Mouse (Mus musculus) left cerebral cortex, adult 18-20 months (tissue): ENCODE data around the gene Tssk6. TPM values are rescaled to one million over a fixed set of nuclear protein-coding genes. Genes with fewer than 3 reads are reported as not detected.
A peak's percentile ranks its signal among the peaks of the same experiment; 100 is the strongest.

Source experiments
- DNase-seq, 2 experiments: peaks; one replicate each; pipeline ENCODE4 v3.0.0; 2021 to 2022; ENCODE audit warnings: low spot score in 2 of 2, mixed read lengths in 1 of 2
- total RNA-seq, 2 experiments: library from RNA; stranded (reverse); gene quantifications; 2 replicates each; pipeline ENCODE4 v1.2.3; 2021

Gene Tssk6
- total RNA-seq, 2 experiments from 2014 or later = not detected

DNA sequence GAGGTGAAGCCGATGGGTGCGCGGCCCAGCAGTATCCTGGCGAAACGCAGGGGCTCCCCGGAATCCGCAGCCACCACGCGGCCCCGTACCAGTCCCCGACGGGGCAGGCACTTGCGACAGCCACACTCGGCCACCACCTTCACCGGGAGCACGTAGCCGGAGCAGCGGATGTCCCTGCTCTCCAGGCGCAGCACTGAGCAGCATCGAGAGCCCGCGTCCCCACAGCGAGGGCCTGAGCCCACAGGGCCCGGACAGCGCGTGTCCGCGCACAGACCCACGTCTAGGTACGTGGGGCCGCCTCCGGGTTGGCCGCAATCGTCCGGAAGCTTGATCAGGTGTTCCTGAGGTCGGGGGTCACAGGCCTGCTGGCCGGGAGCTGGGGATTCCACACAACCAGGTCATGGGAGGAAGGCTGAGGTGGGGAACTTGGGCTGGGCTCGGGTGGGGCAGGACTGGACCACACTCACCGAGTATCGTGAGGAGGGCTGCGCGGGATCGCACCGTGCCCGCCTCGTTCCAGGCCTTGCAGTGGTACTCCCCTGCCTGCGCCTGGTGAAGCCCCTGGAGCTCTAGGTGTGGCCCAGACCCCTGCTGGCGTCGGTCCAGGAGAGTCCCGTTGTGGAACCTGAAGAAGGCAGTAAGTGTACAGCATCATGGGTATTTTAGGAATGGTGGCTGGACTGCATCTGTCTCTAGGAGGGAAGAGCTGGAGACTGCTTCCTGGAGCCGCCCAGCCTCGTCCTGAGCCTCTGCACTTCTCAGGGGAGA lies 19.0 kb upstream of the Tssk6 start:
- DNase-seq = no peak

DNA sequence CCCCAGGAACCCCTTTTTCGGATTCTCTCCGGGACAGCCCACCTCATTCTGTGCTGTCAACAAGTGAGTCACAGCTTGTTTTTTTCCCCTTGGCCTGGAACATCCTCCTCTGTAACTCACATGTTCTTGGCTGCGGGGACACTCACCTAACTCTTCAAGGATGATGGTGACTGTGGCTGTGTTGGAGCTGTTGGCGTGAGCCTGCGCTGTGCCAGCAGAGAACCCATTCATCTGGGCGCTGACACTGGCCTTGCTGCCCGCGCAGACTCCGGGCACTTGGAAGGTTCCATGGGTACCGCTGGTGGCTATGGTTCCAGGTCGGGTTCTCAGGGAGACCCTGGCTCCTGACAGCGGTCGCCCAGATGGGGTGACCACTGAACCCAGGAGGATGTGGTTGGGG lies 17.8 kb upstream of the Tssk6 start:
- DNase-seq = no peak

DNA sequence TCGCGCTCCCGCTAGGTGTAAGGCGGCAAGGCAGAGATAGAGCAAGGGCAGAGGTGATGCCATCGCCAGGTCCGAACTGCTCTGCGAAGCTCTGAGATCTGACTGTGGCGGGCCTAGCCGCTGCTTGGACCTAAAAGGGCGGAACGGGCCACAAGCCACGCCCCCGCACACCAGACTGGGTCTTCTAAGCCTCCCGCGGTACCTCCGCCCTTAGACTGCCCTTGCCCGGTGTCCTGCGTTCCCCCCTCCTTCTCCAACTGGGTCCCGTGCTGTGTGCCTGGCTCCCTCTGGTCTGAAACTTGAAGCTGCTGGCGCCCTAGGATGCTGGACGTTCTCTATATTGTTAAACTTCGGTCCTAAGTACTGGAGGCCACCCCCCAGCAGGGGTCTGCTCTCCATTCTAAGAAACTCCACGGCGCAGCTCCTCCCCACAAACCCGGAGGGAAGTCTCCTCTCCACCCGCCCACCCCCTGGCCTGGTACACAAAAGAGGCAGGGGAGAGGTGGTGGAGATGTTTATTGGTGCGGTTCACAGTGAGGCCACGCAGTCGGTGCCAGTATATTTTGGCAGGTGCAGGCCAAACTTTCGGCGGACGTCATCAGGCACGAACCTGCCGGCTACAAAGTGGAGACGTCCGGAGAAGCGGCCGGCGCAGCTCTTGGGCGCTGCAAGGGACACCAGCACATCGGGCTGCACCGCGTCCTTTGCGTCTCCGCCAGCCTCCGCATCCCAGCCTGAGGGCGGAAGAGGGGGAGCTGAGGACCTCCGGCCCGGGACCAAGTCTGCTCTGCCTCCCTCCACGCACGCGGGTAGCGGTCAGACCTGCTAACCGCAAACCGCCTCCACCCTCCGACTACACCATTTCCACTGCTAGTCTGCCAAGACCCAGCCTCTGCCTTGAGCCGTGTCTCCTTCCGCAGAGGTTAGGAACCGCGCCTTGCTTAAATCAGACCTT lies 14.4 kb upstream of the Tssk6 start, which contains the start of gene Cilp2:
Gene Cilp2 (minus strand): TSS at position 399 of the 955 bp plus-strand sequence.
- DNase-seq = no peak

GRCm38 (mm10) chr8:69888244-69888866 lies 13.6 kb upstream of the Tssk6 start:
- DNase-seq = no peak

DNA sequence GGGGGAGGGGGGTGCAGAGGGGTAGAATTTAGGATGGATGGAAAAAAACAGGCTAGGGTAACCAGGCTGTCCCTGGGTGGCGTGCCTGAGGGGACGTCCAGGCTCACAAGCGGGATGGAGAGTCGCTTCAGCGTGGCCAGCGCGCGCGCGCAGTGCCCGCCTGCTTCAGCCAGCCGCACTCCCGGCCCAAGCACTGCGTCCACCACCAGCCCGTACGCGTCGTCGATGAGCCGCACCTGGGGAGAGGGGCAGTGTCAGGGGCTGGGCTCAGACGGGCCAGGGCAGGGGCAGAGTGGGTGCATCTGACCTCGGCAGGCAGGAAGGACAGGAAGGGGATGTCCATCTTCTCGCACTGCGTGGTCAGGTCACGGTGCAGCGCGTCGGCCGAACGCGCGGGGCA lies 13.1 kb upstream of the Tssk6 start:
- DNase-seq = no peak

DNA sequence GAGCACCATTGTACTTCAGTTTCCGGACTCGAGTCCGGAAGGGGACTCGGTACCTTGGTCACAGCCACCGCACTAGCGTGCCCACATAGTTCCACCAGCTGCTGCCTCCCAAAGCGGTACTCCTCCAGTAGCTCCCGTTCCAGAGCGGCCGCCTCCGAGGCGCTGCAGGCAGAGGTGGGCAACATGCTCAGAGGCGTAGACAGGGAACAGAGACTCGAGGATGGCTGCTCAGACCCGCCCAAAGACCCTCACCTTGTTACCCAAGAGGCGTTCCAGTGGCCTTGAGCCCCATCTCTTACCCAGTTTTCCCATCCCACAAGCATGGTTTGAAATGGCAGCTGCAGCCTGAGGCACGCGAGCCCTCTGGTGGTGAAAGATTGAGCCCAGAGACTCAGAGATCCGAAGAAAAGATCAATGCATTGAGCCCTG lies 11.2 kb upstream of the Tssk6 start:
- DNase-seq = peak; percentile 64 to 81

DNA sequence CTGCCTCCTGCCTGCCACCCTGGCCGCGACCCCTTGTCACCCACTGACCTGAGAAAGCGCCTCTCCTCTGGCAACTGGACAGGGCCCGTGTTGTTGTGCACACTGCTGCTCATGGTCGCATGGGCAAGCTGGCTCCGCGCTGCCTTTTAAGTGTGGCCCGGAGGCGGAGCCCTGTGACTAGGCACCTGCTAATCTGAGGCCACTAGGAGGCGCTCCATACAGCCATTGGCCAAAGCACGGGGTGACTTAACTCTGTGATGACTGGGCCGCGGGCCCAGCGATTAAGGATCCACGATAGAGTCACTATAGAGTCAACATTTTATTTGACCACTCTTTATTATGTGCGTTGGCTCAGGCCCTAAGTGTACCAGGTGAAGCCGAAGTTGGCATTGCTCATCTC lies 8.1 kb upstream of the Tssk6 start:
- DNase-seq = peak; percentile 62 to 66

- no peak for DNase-seq
Measured at GRCm38 (mm10) chr8:69894836-69895332, 7.1 kb upstream of the Tssk6 start.

GRCm38 (mm10) chr8:69895772-69896451 lies 6.1 kb upstream of the Tssk6 start:
- no peak for DNase-seq

DNA sequence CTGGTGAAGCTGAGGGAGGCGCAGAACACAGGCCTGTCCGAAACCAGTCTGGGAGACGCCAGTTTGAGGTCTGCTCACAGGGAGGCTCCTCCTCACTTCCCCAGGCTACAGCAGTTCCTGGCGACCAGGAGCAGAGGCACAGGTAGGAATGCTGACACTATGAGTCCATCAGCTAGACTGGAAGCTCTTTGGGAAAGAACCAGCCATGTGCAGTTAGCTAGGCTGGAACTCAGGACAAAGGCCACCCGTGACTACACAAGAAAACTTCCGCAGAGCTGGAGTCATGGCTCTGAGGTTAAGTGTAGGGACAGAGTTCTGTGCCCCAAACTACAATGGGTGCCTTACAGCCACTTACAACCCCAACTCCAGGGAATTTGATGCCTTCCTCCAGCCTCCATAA lies 4.1 kb upstream of the Tssk6 start:
- no peak for DNase-seq

- DNase-seq = no peak
Measured at GRCm38 (mm10) chr8:69899876-69900275, 2.1 kb upstream of the Tssk6 start.

DNA sequence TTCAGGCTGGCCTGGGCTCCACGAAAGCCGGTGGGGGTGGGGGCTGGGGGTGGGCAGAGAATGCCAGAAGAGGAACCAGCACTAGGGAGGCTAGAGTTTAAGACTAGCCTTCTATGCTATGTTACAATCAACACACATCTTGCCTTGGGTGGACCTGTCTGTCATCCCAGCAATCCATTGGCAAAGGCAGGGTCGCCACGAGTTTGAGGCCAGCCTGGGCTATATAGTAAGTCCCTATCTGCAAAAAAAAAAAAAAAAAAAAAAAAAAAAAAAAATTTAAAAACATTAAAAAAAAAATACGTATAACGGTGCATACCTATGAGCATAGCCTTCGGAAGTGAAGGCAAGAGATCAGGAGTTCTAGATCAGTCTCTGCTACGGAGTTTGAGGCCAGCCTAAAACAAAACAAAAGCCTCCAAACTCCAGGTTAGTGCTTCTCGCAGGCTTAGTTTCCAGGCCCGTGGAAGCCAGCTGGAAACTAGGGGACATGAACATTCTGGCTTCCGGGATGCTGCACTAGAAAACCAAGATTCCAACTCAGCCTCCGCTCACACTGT lies 1.0 kb upstream of the Tssk6 start:
- DNase-seq = no peak

- DNase-seq = peak; percentile 96 to 97
Measured at GRCm38 (mm10) chr8:69901484-69902162, 361 bp upstream of the Tssk6 start.

DNA sequence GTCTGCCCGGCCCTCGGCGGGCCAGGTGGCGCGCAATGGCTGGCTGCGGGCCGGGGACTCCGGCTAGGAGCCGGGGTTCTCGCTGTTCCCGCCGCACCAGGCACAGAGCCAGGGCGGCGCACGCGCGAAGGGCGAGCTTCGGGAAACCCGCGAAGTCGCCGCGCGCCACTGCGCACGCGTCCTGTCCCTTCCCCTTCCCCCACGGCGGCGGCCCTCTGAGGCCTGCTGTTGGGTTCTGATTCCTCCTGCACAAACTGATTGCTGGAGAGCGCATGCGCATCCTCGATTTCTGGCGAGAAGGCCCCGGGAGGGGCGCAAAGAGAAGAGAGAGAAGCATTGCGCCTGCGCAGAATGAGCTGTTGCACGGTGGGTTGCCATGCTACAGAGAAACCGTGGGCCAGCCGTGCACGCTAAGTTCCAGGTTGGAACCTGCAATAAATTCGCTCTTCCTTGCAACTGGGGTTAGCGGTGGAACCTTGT lies 1.1 kb downstream of the Tssk6 start:
- peak; percentile 98 to 100 for DNase-seq

DNA sequence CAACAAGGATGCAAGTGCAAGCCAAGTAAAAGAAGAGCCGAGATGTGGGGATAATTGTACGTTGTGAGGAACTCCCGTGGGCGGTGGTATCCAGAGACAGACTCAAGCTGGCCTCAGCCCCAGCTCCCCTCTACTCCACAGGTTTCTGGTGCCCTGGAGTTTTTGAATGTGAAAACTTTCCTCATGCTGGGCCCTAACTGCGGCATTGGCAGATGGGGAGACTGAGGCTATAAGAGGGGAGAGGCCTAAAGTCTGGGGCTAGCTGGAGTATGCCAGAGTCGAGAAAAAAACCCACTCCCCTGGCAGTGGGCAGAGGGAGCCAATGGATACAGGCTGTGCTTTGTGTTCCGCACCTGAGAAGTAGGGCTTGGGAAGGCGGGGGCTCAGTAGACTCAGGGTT lies 2.1 kb downstream of the Tssk6 start:
- DNase-seq = no peak

GRCm38 (mm10) chr8:69906260-69906659 lies 4.3 kb downstream of the Tssk6 start:
- DNase-seq = no peak

- DNase-seq = no peak
Measured at GRCm38 (mm10) chr8:69907106-69907505, 5.1 kb downstream of the Tssk6 start.

DNA sequence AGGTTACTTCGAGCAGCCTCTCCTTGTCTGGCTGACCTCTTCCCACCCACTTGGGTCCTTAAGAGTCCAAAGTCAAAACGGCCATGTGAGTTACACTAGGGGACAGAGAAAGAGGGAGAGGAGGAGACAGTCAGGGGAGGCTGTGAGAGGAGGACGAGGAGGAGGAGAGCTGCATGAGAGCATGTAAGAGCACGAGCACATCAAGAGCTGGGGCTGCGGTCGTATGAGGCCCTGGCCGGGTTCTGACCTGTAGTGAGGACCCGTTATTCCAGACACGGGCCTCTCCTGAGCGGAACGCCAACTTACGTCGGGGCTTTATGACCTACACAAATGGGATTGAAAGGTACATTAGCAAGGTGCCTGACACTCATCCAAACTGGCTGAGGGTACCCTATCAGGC lies 9.9 kb downstream of the Tssk6 start:
- no peak for DNase-seq

- peak; percentile 61 to 70 for DNase-seq
Measured at GRCm38 (mm10) chr8:69912478-69913074, 10.6 kb downstream of the Tssk6 start.
